Mouse (Mus musculus) T-cell, adult 2 months (primary cell): Measurements from ENCODE around the gene Anp32b.

Experiments
- DNase-seq: peaks from one replicate; pipeline ENCODE4 v3.0.0; 2022; ENCODE audit warnings: low spot score

The Anp32b gene

GRCm38 (mm10) chr4:46505361-46506057 is 54.8 kb downstream of the Anp32b start:
- no peak for DNase-seq

DNA sequence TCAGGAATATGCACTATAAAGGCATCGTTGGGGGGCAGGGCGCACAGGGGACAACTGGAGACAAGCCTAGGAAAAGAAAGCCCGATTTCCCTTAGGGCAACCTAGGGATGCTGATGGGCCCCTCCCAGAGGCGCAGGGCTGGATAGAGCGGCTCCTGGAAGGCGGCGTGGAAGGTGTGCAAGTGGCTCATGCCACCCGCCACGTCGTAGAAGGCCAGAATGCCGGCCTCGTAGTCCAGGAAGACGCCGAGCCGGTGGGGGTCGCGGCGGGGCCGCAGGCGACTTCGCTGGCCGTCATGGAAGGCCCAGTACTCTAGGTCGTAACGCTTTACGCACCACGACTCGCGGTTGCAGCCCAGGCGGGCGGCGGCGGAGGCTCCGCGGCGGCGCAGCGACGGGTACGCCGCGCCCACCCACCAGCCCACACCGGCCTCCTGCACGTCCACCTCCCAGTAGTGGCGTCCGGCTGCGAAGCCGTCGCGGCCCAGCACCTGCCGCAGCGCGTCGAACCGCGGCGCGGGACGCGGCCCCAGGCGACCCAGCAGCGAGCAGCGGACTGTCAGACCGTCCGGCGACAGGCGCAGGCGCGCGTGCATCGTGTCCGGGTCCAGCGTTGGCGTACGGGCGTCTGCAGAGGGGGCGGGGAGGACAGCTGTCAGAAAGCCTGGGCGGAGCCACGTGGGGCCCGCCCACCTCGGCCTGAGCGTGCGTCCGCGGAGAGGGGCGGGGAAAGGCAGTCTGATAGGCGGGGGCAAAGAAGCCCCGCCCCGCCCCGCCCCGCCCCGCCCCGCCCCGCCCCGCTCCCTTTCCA is 56.3 kb downstream of the Anp32b start:
- DNase-seq: peak; percentile 85

- DNase-seq: peak; percentile 86
Measured at GRCm38 (mm10) chr4:46507736-46508460, 57.2 kb downstream of the Anp32b start.

DNA sequence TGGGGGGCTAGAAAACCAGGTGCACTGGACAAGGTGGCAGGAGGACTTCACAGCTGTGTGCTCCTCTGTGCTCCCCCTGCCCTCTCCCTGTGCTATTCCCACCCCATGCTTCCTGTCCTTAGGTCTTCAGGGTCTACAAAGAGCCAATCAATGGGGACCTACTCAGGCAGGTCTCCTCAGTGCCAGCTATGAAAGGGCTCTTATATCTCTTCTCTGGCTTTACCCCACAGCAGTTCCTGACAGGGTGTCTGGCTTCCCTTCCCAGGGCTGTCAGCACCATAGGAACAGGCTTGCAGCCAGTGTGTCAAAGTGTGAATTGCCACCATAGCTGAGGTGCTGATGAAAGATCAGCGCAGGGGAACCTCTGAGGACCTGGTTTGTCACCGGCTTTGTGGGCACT is 69.8 kb downstream of the Anp32b start:
- DNase-seq: no peak

DNA sequence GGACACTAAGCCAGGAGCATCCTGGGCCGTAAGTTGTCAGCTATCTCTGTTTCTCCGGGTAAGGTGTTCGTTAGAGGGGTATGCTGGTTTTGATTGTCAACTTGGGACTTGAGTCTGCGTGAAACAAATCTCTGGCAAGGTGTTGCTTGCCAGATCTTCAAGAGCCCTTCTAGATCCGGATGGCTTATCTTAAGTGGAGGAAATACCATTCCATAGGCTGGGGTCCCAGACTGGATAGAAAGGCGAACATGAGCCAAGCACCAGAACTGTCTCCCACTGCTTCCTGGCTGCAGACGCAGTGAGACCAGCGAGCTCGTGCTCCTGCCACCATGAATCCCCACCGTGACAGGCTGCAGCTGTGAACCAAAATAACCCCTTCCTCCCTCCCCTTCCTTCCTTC is 70.8 kb downstream of the Anp32b start:
- DNase-seq: no peak
